Mouse (Mus musculus): ENCODE measurements at regions not wholly inside any gene's neighbourhood (a gene's known extent, or its start where the extent isn't known, plus 50 kb on each side); places are given as distances from the start of the nearest gene placed in this dataset.

- WGBS, result 79% methylated on average over 6 of the region's 6 CpGs
These were observed 121.0 kb downstream of the Rbm26 start for GRCm38 (mm10) chr14:105056171-105056570.

GRCm38 (mm10) chr14:105038798-105039197, 138.3 kb downstream of the Rbm26 start:
- Histone ChIP-seq H3K9ac (no peak overlapping the region), H3K36me3 (no peaks in the 10 kb centered on the region), H3K4me3 (no peak overlapping the region), H3K4me1 (no peaks in the 10 kb centered on the region), H3K9me3 (no peaks in the 10 kb centered on the region), H3K27ac (no peak overlapping the region), H3K4me2 (no peak overlapping the region), H3K27me3 (no peaks in the 10 kb centered on the region)
- no peak for ATAC-seq (ENCODE audit: insufficient number of reproducible peaks, low FRiP score, low TSS enrichment, low read depth)

More at GRCm38 (mm10) chr14:105056171-105056570, 121.0 kb downstream of the Rbm26 start:
- Histone ChIP-seq H3K36me3 (no peaks in the 10 kb centered on the region), H3K9me3 (no peaks in the 10 kb centered on the region), H3K4me2 (no peak overlapping the region), H3K4me3 (no peak overlapping the region), H3K27me3 (no peaks in the 10 kb centered on the region), H3K9ac (no peak overlapping the region), H3K27ac (no peak overlapping the region), H3K4me1 (no peaks in the 10 kb centered on the region)
- ATAC-seq (ENCODE audit: insufficient number of reproducible peaks, low FRiP score, low TSS enrichment, low read depth), result no peak

GRCm38 (mm10) chr14:105034712-105035377, 142.3 kb downstream of the Rbm26 start:
- no peaks in the 10 kb centered on the region for H3K27me3 ChIP-seq
- H3K9me3 ChIP-seq, result no peaks in the 10 kb centered on the region
- peak overlapping the region; percentile 22 for H3K4me2 ChIP-seq
- no peak overlapping the region for H3K27ac ChIP-seq
- 30% methylated on average over 14 of the region's 14 CpGs for WGBS
- no peaks in the 10 kb centered on the region for H3K4me1 ChIP-seq
- H3K9ac ChIP-seq, result no peak overlapping the region
- no peak overlapping the region for H3K4me3 ChIP-seq
- no peaks in the 10 kb centered on the region for H3K36me3 ChIP-seq
- ATAC-seq (ENCODE audit: insufficient number of reproducible peaks, low FRiP score, low TSS enrichment, low read depth), result no peak

GRCm38 (mm10) chr14:105019971-105020370, 157.2 kb downstream of the Rbm26 start:
- whole genome bisulfite sequencing, result 72% methylated on average over 6 of the region's 6 CpGs
- Histone ChIP-seq H3K4me3 (no peak overlapping the region), H3K9me3 (no peaks in the 10 kb centered on the region), H3K27ac (no peak overlapping the region), H3K36me3 (no peaks in the 10 kb centered on the region), H3K4me1 (no peaks in the 10 kb centered on the region), H3K27me3 (no peaks in the 10 kb centered on the region), H3K9ac (no peak overlapping the region), H3K4me2 (no peak overlapping the region)
- ATAC-seq (ENCODE audit: insufficient number of reproducible peaks, low FRiP score, low TSS enrichment, low read depth), result no peak

- H3K27me3 ChIP-seq, result no peaks in the 10 kb centered on the region
- ATAC-seq (ENCODE audit: insufficient number of reproducible peaks, low FRiP score, low TSS enrichment, low read depth), result no peak
- 70% methylated on average over 17 of the region's 17 CpGs for whole genome bisulfite sequencing
- no peak overlapping the region for H3K27ac ChIP-seq
- no peak overlapping the region for H3K4me2 ChIP-seq
- no peak overlapping the region for H3K4me3 ChIP-seq
- H3K9me3 ChIP-seq, result no peaks in the 10 kb centered on the region
- no peaks in the 10 kb centered on the region for H3K36me3 ChIP-seq
- H3K4me1 ChIP-seq, result no peaks in the 10 kb centered on the region
- no peak overlapping the region for H3K9ac ChIP-seq
These were observed 160.9 kb downstream of the Rbm26 start for GRCm38 (mm10) chr14:105016089-105016846.

GRCm38 (mm10) chr14:105015278-105015677, 161.8 kb downstream of the Rbm26 start:
- Histone ChIP-seq H3K4me2 (no peak overlapping the region), H3K4me3 (no peak overlapping the region), H3K27me3 (no peaks in the 10 kb centered on the region), H3K9me3 (no peaks in the 10 kb centered on the region), H3K36me3 (no peaks in the 10 kb centered on the region), H3K4me1 (no peaks in the 10 kb centered on the region), H3K27ac (no peak overlapping the region), H3K9ac (no peak overlapping the region)
- 83% methylated on average over 2 of the region's 2 CpGs for WGBS
- ATAC-seq (ENCODE audit: insufficient number of reproducible peaks, low FRiP score, low TSS enrichment, low read depth), result no peak

- no peaks in the 10 kb centered on the region for H3K9me3 ChIP-seq
- H3K36me3 ChIP-seq, result no peaks in the 10 kb centered on the region
- no peaks in the 10 kb centered on the region for H3K4me1 ChIP-seq
- no peak for ATAC-seq (ENCODE audit: insufficient number of reproducible peaks, low FRiP score, low TSS enrichment, low read depth)
- no peak overlapping the region for H3K9ac ChIP-seq
- no peak overlapping the region for H3K4me3 ChIP-seq
- H3K27ac ChIP-seq, result no peak overlapping the region
- H3K4me2 ChIP-seq, result no peak overlapping the region
- no peaks in the 10 kb centered on the region for H3K27me3 ChIP-seq
These were observed 166.4 kb downstream of the Rbm26 start for GRCm38 (mm10) chr14:105010742-105011141.

- Histone ChIP-seq H3K9me3 (no peaks in the 10 kb centered on the region), H3K27ac (no peak overlapping the region), H3K4me1 (no peaks in the 10 kb centered on the region), H3K36me3 (no peaks in the 10 kb centered on the region), H3K4me3 (no peak overlapping the region), H3K27me3 (no peaks in the 10 kb centered on the region), H3K9ac (no peak overlapping the region), H3K4me2 (no peak overlapping the region)
- WGBS, result 75% methylated on average over 2 of the region's 2 CpGs
- no peak for ATAC-seq (ENCODE audit: insufficient number of reproducible peaks, low FRiP score, low TSS enrichment, low read depth)
These were observed 168.8 kb downstream of the Rbm26 start for GRCm38 (mm10) chr14:105008331-105008730.

- no peaks in the 10 kb centered on the region for H3K27me3 ChIP-seq
- 88% methylated on average over 3 of the region's 3 CpGs for whole genome bisulfite sequencing
- no peaks in the 10 kb centered on the region for H3K9me3 ChIP-seq
- H3K27ac ChIP-seq, result no peak overlapping the region
- no peak overlapping the region for H3K4me2 ChIP-seq
- ATAC-seq (ENCODE audit: insufficient number of reproducible peaks, low FRiP score, low TSS enrichment, low read depth), result no peak
- H3K4me3 ChIP-seq, result no peak overlapping the region
- H3K36me3 ChIP-seq, result no peaks in the 10 kb centered on the region
- H3K9ac ChIP-seq, result no peak overlapping the region
- no peaks in the 10 kb centered on the region for H3K4me1 ChIP-seq
These were observed 183.1 kb downstream of the Rbm26 start for GRCm38 (mm10) chr14:104994066-104994465.

GRCm38 (mm10) chr14:104966046-104966445, 211.1 kb downstream of the Rbm26 start:
- H3K4me1 ChIP-seq, result no peaks in the 10 kb centered on the region
- ATAC-seq (ENCODE audit: insufficient number of reproducible peaks, low FRiP score, low TSS enrichment, low read depth), result no peak
- WGBS, result 53% methylated on average over 1 of the region's 1 CpGs

GRCm38 (mm10) chr14:104943450-104943849, 233.7 kb downstream of the Rbm26 start:
- WGBS, result 90% methylated on average over 5 of the region's 5 CpGs
- H3K4me1 ChIP-seq, result no peaks in the 10 kb centered on the region
- H3K27me3 ChIP-seq, result no peaks in the 10 kb centered on the region
- no peaks in the 10 kb centered on the region for H3K36me3 ChIP-seq
- no peak overlapping the region for H3K4me2 ChIP-seq
- no peaks in the 10 kb centered on the region for H3K9me3 ChIP-seq
- ATAC-seq (ENCODE audit: insufficient number of reproducible peaks, low FRiP score, low TSS enrichment, low read depth), result no peak
- H3K9ac ChIP-seq, result no peak overlapping the region
- no peak overlapping the region for H3K4me3 ChIP-seq
- no peak overlapping the region for H3K27ac ChIP-seq

More at GRCm38 (mm10) chr14:104966046-104966445, 211.1 kb downstream of the Rbm26 start:
- no peaks in the 10 kb centered on the region for H3K36me3 ChIP-seq
- no peak overlapping the region for H3K9ac ChIP-seq
- no peak overlapping the region for H3K27ac ChIP-seq
- H3K4me2 ChIP-seq, result no peak overlapping the region
- no peak overlapping the region for H3K4me3 ChIP-seq
- no peaks in the 10 kb centered on the region for H3K27me3 ChIP-seq
- H3K9me3 ChIP-seq, result no peaks in the 10 kb centered on the region

GRCm38 (mm10) chr14:104939961-104940360, 237.2 kb downstream of the Rbm26 start:
- Histone ChIP-seq H3K4me3 (no peak overlapping the region), H3K9me3 (no peaks in the 10 kb centered on the region), H3K27ac (no peak overlapping the region), H3K9ac (no peak overlapping the region), H3K4me1 (no peaks in the 10 kb centered on the region), H3K27me3 (no peaks in the 10 kb centered on the region), H3K4me2 (no peak overlapping the region), H3K36me3 (no peaks in the 10 kb centered on the region)
- 82% methylated on average over 15 of the region's 15 CpGs for WGBS
- no peak for ATAC-seq (ENCODE audit: insufficient number of reproducible peaks, low FRiP score, low TSS enrichment, low read depth)

Measured in limb, embryonic 15.5 days (tissue).